Mouse (Mus musculus) E14TG2a.4 (cell line): Measurements from ENCODE around the gene Crtc3.

Source experiments
- H3K27me3 ChIP-seq: 2 replicates; pipeline ENCODE4 v1.6.1; 2014; ENCODE audit warnings: low read length, control low read depth; ENCODE audit not compliant: insufficient read depth
- H3K36me3 ChIP-seq: 2 replicates; pipeline ENCODE4 v1.6.1; 2014; ENCODE audit warnings: low read length, control low read depth; ENCODE audit not compliant: insufficient read depth
- H3K4me1 ChIP-seq: replicated peaks from 2 replicates; pipeline ENCODE4 v1.6.1; 2014; ENCODE audit warnings: low read depth, low read length, control low read depth
- H3K4me3 ChIP-seq: replicated peaks from 2 replicates; pipeline ENCODE4 v1.5.1; 2014; ENCODE audit warnings: mild to moderate bottlenecking, low read length
- H3K9me3 ChIP-seq: 2 replicates; pipeline ENCODE4 v1.6.1; 2014; ENCODE audit warnings: low read length, control low read depth
- CTCF ChIP-seq: conservative IDR thresholded peaks from 2 replicates; pipeline ENCODE4 v1.5.1; 2014; ENCODE audit warnings: low read length
- NANOG ChIP-seq: IDR thresholded peaks from 2 replicates; pipeline ENCODE4 v1.6.1; 2014; ENCODE audit warnings: borderline replicate concordance, low read length, mixed read lengths
- POU5F1 ChIP-seq: IDR thresholded peaks from 2 replicates; pipeline ENCODE4 v1.6.1; 2014; ENCODE audit warnings: low read length, borderline replicate concordance

Gene Crtc3

DNA sequence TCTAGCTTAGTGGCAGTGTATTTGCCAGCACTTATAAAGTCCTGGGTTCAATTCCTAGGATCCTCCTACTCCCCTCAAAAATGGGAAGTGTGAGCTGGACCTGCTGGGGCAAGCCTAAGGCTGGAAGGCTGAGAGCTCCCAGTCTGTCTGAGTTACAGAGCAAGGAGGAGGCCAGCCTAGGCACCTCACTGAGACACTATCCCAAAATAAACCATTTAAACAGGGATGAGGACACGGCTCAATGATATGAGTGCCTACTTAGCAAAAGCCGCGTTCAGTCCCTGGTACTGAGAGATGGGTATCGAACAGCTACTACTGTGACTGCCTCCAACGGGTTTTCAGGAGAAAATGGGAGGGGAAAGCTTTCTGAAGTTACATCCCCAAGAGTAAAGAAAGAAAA lies 33.8 kb downstream of the Crtc3 start:
- H3K4me3 ChIP-seq = no peak overlapping the region
- no peaks in the 10 kb centered on the region for H3K9me3 ChIP-seq
- no peaks in the 10 kb centered on the region for H3K4me1 ChIP-seq
- TF ChIP-seq CTCF = no peak
- no peak for TF ChIP-seq NANOG
- no peak for TF ChIP-seq POU5F1
- H3K27me3 ChIP-seq = no peaks in the 10 kb centered on the region
- H3K36me3 ChIP-seq = no peaks in the 10 kb centered on the region

DNA sequence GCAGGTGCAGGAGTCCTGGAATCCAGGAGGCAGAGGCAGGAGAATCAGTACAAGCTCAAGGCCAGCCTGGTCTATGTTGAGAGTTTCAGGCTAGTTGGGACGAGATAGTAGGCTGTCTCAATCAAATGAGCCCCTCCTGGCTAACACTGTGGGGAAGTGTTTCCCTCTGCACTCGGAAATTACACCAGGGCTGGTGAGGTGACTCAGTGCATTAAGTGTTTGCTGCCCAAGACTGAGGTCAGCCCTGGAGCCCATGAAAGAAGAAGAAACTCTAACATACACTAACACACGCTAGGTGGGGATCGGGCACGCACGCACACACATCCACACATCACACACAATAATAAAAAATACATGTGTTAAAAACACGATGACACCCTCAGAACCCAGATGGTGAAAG lies 34.3 kb downstream of the Crtc3 start:
- no peaks in the 10 kb centered on the region for H3K36me3 ChIP-seq
- H3K4me1 ChIP-seq = no peaks in the 10 kb centered on the region
- H3K9me3 ChIP-seq = no peaks in the 10 kb centered on the region
- H3K27me3 ChIP-seq = no peaks in the 10 kb centered on the region
- TF ChIP-seq NANOG = no peak
- no peak overlapping the region for H3K4me3 ChIP-seq

DNA sequence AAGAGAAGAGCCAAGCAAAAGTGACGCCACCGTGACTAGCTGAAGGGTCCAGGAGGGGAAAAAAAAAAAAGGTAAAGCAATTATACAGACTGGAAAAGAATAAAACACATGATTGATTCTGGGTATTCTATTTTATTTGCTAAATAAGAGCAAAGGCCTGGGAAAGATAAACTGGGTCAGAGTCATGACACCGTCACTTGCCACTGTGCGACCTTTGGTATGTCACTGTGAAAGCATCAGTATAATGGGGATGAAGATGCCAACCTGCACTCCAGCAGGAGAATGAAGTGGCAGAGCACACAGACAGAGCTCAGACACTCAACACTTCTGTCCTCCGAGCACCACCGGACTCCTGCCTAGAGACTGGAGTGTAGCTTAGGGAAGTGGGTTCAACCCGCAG lies 34.7 kb downstream of the Crtc3 start:
- no peaks in the 10 kb centered on the region for H3K4me1 ChIP-seq
- H3K9me3 ChIP-seq = no peaks in the 10 kb centered on the region
- TF ChIP-seq NANOG = no peak
- TF ChIP-seq POU5F1 = no peak
- no peak for TF ChIP-seq CTCF
- no peaks in the 10 kb centered on the region for H3K27me3 ChIP-seq
- no peaks in the 10 kb centered on the region for H3K36me3 ChIP-seq
- H3K4me3 ChIP-seq = no peak overlapping the region

DNA sequence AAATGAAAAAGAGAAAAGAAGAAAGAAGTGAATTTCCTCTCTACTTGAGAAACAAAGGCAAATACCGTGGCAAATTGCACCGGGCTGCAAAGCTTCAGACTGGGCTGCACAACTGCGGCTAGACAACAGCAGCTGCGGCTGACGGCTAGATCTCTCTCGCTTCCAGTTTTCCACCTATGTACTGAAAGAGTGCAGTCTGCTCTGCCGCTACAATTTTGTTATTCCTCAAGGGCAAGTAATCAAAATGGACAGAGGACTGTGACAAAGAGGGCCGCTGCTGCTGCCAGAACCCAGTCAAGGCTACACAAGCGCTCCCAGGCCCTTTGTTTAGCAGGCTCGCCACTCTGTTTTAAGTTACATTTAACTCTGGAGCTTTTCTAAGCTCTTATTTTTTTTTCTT lies 35.6 kb downstream of the Crtc3 start:
- Histone ChIP-seq H3K27me3 (no peaks in the 10 kb centered on the region), H3K36me3 (no peaks in the 10 kb centered on the region), H3K9me3 (no peaks in the 10 kb centered on the region), H3K4me3 (no peak overlapping the region), H3K4me1 (no peaks in the 10 kb centered on the region)
- TF ChIP-seq CTCF (no peak), POU5F1 (no peak), NANOG (no peak)

DNA sequence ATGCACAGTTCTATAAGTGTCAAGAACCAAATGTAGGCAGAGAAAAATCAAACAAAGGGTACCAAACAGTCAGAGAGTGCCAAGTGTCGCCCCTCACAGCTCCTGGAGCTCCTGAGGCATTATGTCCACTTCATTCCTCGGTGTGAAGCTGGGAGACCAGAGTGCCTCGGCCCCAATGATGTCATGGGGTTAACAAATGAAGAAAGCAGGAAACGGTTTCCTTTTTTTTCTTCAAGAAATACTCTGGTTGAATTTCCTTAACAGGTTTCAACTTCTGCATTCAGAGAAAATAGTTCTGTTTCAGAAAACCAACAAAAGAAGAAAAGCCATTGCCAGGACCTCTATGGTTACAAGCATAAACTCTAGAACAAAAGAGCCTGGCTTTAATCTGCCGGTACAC lies 36.4 kb downstream of the Crtc3 start:
- Histone ChIP-seq H3K9me3 (no peaks in the 10 kb centered on the region), H3K27me3 (no peaks in the 10 kb centered on the region), H3K36me3 (no peaks in the 10 kb centered on the region), H3K4me3 (no peak overlapping the region), H3K4me1 (no peaks in the 10 kb centered on the region)
- TF ChIP-seq CTCF (no peak), NANOG (no peak), POU5F1 (no peak)

DNA sequence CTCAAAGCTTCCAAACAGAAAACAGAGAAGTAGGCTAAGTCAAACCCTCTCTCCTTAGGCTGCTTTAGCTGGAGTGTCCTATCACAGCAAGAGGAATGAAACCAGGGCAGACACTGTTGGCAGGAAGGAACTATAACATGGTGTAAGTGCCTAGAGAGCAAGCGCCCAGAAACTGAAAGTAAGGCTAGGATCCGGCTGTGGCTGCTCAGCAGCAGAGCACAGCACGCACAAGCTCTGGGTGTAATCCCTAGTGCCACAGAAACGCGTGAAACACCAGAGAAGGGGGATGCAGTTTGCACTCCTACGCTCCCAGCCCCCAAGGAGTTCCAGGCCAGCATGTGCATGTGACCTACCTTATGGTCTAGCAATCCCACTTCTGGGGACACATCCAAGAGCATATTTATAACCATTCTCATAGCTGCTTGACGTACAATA lies 41.2 kb downstream of the Crtc3 start:
- no peaks in the 10 kb centered on the region for H3K4me1 ChIP-seq
- no peak for TF ChIP-seq POU5F1
- no peak for TF ChIP-seq NANOG
- no peak for TF ChIP-seq CTCF

DNA sequence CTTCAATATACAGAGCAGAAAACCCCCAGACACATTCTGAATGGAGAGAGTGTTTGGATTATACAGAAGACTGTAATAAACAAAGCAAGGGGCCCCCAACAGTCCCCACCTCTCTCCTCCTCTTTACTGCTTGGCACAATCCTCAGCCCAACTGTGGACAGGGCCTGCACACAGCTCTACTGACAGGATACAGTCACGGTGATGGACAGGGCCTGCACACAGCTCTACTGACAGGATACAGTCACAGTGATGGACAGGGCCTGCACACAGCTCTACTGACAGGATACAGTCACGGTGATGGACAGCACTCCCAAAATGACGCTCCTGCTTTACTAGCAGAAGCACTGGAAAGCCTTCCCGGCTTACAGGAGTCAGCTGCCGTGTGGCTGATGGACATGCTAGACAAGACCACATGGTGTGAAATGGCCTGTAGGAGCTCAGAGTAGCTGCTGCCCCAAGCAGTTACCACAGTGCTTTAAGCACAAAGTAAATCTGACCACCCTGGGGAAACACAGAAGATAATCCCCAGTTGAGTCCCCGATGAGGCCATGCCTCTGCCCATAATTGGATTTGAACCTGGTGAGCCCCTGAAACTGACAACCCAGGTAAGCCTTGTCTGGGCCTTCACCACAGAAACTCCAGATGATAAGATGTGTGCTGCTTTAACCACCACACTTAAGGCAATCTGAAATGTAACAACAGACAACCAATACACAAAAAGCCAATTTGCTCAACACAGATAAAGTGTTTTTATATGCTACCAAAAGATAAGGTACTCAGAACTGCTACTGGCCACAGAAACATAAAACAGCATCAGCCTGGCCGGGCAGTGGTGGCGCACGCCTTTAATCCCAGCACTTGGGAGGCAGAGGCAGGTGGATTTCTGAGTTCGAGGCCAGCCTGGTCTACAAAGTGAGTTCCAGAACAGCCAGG lies 42.3 kb downstream of the Crtc3 start:
- TF ChIP-seq NANOG (no peak), CTCF (no peak), POU5F1 (no peak)
- no peak overlapping the region for H3K4me3 ChIP-seq
- no peaks in the 10 kb centered on the region for H3K27me3 ChIP-seq
- H3K9me3 ChIP-seq = no peaks in the 10 kb centered on the region
- no peaks in the 10 kb centered on the region for H3K36me3 ChIP-seq
- no peaks in the 10 kb centered on the region for H3K4me1 ChIP-seq

More for the DNA sequence above, 41.2 kb downstream of the Crtc3 start:
- H3K27me3 ChIP-seq = no peaks in the 10 kb centered on the region
- no peaks in the 10 kb centered on the region for H3K36me3 ChIP-seq
- no peak overlapping the region for H3K4me3 ChIP-seq
- no peaks in the 10 kb centered on the region for H3K9me3 ChIP-seq

DNA sequence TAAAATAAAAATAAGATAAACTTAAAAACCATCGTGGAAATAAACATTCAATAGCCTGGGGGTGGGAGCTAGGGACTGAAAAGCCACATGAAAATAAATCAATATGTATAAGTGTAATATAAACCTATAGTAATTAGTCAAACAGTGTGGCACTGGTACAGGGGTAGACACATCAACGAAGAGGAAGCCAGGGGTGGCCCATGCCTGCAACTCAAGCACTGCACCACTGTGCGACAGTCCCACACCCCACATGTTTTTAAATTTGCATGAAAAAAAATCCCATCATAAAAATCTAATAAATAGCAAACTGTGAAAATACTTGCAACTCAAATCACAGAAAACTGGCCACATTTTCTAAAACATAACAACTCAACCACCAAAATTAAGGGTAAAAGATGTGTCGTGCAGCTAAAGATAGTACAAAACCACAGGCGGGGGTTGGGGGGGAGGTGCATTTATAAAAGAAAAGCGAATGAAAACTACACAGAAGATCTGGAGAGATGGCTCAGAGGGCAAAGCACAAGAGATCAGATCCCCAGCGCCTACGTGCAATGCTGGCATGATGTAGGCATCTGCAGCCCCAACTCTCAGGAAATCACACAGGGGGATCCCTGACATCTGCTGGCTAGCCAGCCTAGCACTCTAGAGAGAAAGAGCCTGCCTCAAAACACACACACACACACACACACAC lies 45.6 kb downstream of the Crtc3 start:
- Histone ChIP-seq H3K36me3 (no peaks in the 10 kb centered on the region), H3K27me3 (no peaks in the 10 kb centered on the region), H3K4me1 (no peaks in the 10 kb centered on the region), H3K4me3 (no peak overlapping the region), H3K9me3 (no peaks in the 10 kb centered on the region)
- TF ChIP-seq CTCF (no peak), POU5F1 (no peak), NANOG (no peak)
